Mouse (Mus musculus) E14TG2a.4 (cell line): ENCODE results near the gene Dennd4c.

ENCODE experiments used
- H3K27me3 ChIP-seq: 2 replicates; pipeline ENCODE4 v1.6.1; 2014; ENCODE audit warnings: low read length, control low read depth; ENCODE audit not compliant: insufficient read depth
- H3K36me3 ChIP-seq: 2 replicates; pipeline ENCODE4 v1.6.1; 2014; ENCODE audit warnings: low read length, control low read depth; ENCODE audit not compliant: insufficient read depth
- H3K4me1 ChIP-seq: replicated peaks from 2 replicates; pipeline ENCODE4 v1.6.1; 2014; ENCODE audit warnings: low read depth, low read length, control low read depth
- H3K4me3 ChIP-seq: replicated peaks from 2 replicates; pipeline ENCODE4 v1.5.1; 2014; ENCODE audit warnings: mild to moderate bottlenecking, low read length
- H3K9me3 ChIP-seq: 2 replicates; pipeline ENCODE4 v1.6.1; 2014; ENCODE audit warnings: low read length, control low read depth
- CTCF ChIP-seq: conservative IDR thresholded peaks from 2 replicates; pipeline ENCODE4 v1.5.1; 2014; ENCODE audit warnings: low read length
- NANOG ChIP-seq: IDR thresholded peaks from 2 replicates; pipeline ENCODE4 v1.6.1; 2014; ENCODE audit warnings: borderline replicate concordance, low read length, mixed read lengths
- POU5F1 ChIP-seq: IDR thresholded peaks from 2 replicates; pipeline ENCODE4 v1.6.1; 2014; ENCODE audit warnings: low read length, borderline replicate concordance

Dennd4c gene

DNA sequence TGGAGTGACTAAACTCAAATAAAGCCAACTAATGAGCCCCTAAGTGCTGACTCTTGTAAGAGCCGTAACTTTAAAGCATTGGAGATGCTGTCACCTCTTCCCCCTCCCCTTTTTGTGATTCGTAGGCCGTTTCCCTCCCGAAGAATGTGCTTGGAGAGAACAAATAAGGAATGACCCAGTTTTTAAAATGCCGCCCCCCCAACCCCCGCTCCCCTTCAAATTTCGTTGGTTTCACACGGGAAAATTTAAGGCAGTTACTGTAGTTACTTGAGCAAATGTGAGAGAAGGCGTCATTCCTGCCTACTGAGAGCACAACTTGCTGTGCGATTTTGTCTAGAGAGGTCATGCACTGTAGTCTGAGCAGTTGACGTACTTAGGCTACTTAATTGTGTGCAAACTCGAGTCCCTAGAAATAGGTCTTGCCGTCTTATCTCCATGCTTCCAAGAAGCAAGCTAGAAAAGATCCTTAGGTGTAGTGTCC lies 1.0 kb downstream of the Dennd4c start:
- H3K9me3 ChIP-seq, result no peaks in the 10 kb centered on the region
- H3K36me3 ChIP-seq, result no peaks in the 10 kb centered on the region
- H3K4me1 ChIP-seq, result peaks cover 33% of the 10 kb centered on the region

DNA sequence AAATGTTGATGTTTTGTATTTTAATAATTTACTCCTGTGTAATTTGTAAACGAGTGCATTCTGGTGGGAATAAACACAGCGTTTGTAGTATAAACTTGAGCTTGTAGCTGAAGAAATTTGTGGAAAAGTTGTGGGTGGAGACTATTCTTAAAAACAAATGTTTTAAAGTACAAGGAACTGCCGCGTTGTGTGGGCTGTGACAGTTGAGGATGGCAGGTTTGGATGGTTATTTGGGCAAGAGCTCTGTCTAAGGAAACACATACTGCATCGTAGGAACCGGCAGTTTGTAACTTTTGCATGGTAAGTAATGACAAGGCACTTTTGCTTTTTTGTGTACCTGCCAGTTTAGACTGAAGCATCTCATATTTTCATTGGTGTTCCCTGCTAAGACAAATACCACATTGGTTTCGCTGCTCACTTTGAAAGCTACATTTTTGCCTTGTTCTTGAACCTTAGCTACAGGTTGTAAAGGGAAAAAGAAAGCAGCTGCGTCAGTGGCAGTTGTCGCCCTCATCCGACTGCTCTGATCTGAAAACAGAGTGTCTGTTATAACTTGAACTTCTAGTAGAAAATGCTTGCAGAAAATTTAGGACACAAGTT lies 2.1 kb downstream of the Dennd4c start:
- TF ChIP-seq POU5F1 (no peak), NANOG (no peak), CTCF (no peak)
- H3K4me1 ChIP-seq, result peaks cover 32% of the 10 kb centered on the region
- no peaks in the 10 kb centered on the region for H3K36me3 ChIP-seq
- no peaks in the 10 kb centered on the region for H3K9me3 ChIP-seq
- no peak overlapping the region for H3K4me3 ChIP-seq
- 0 out of 2 replicates have a peak, but pooled peaks cover 4% of the 10 kb centered on the region for H3K27me3 ChIP-seq

More for the DNA sequence above, 1.0 kb downstream of the Dennd4c start:
- peak overlapping the region; percentile 99 for H3K4me3 ChIP-seq
- TF ChIP-seq NANOG (no peak), POU5F1 (no peak), CTCF (no peak)
- H3K27me3 ChIP-seq, result 0 out of 2 replicates have a peak, but pooled peaks cover 4% of the 10 kb centered on the region

DNA sequence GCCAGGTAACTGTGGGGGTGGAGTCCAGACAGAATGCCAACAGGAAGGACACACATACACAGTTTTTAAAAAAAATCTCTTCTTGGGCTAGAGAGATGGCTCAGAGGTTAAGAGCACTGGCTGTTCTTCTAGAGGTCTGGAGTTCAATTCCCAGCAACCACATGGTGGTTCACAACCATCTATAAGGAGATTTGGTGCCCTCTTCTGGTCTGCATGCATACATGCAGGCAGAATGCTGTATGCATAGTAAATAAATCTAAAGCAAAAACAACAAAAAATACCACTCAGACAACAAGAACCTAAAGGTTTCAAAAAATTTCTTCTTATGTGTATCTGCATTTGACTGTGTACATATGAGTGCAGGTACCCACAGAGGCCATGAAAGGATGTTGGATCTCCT lies 16.0 kb downstream of the Dennd4c start:
- Histone ChIP-seq H3K27me3 (no peaks in the 10 kb centered on the region), H3K36me3 (no peaks in the 10 kb centered on the region), H3K9me3 (no peaks in the 10 kb centered on the region), H3K4me3 (no peak overlapping the region), H3K4me1 (no peaks in the 10 kb centered on the region; the same call in none of the 2 replicates)
- TF ChIP-seq CTCF (peak; percentile 42), POU5F1 (no peak), NANOG (no peak)

DNA sequence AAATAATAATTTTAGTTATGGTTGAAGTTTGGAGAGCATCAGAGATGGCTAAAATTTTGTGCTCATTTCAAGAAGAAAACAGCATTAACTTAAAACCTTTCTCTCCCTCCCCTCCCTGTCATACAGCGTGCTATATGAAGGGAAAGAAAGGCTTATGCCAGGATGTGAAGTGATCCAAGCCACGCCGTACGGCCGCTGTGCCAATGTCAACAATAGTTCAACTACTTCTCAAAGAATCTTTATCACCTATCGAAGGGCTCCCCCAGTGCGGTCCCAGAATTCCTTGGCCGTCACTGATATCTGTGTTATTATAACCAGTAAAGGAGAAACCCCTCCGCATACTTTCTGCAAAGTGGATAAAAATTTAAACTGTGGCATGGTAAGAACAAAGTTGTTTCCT lies 29.2 kb downstream of the Dennd4c start:
- H3K36me3 ChIP-seq, result peaks cover 25% of the 10 kb centered on the region
- no peaks in the 10 kb centered on the region for H3K4me1 ChIP-seq
- no peak for TF ChIP-seq CTCF
- TF ChIP-seq NANOG, result no peak
- TF ChIP-seq POU5F1, result no peak

DNA sequence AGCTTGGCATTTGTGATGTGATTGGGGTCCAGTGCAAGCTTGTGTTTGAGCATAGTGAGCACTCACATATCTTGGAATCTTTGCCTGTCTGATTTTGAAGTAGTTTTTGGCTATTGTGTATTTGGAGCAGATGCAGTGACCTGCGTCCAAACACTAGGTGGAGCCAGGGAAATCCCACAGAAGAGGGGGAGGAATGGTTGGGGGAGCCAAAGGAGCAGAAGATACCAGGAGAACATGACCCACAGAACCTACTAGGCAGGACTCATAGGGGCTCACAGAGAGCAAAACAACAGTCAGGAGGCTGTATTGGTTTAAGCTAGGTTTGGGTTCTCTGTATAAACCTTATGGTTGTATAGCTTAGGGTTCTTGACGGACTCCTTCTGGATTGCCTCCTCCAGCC lies 62.2 kb downstream of the Dennd4c start:
- H3K4me1 ChIP-seq, result no peaks in the 10 kb centered on the region
- H3K4me3 ChIP-seq, result no peak overlapping the region
- TF ChIP-seq NANOG (no peak), CTCF (peak; percentile 57), POU5F1 (no peak)

More for the DNA sequence above, 29.2 kb downstream of the Dennd4c start:
- no peak overlapping the region for H3K4me3 ChIP-seq
- no peaks in the 10 kb centered on the region for H3K9me3 ChIP-seq
- H3K27me3 ChIP-seq, result no peaks in the 10 kb centered on the region

DNA sequence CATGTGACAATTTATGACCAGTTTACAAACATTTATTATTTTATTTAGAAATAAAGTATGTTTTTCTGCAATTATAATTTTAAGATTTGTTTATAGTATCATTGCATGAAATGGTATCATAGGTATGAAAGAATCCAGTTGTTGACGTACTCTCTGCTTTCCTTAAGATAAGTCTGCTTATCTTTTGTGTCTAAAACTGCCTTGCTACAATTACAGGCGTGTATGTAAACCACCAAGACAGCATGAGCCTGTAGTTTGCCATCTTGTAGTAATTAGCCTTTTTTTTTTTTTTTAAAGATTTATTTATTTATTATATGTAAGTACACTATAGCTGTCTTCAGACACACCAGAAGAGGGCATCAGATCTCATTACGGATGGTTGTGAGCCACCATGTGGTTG lies 66.5 kb downstream of the Dennd4c start:
- no peak for TF ChIP-seq POU5F1
- no peak for TF ChIP-seq CTCF
- TF ChIP-seq NANOG, result no peak
- Histone ChIP-seq H3K27me3 (no peaks in the 10 kb centered on the region), H3K36me3 (peaks cover 8% of the 10 kb centered on the region; the same call in 1 of the 2 replicates), H3K9me3 (no peaks in the 10 kb centered on the region), H3K4me1 (no peaks in the 10 kb centered on the region), H3K4me3 (no peak overlapping the region)

More for the DNA sequence above, 62.2 kb downstream of the Dennd4c start:
- Histone ChIP-seq H3K36me3 (peaks cover 26% of the 10 kb centered on the region), H3K27me3 (no peaks in the 10 kb centered on the region), H3K9me3 (peaks cover 14% of the 10 kb centered on the region)

DNA sequence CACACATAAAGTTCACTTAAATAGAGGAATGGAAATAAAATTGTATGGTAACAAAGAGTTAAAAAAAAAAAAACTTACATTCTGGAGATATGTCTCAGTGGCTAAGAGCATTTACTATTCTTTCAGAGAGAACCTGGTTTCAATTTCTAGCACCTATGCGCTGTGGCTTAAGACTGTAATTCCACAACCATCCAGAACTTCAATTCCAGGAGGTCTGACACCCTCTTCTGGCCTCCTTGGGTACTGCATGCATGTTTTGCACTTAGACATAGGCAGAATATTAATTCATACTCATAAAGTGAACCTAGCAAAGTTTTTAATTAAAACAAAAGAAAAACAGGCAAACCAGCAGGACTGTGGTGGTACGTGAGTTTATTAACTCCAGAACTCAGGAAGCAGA lies 74.8 kb downstream of the Dennd4c start:
- TF ChIP-seq NANOG (no peak), POU5F1 (no peak), CTCF (peak; percentile 91)
- no peaks in the 10 kb centered on the region for H3K27me3 ChIP-seq
- H3K4me1 ChIP-seq, result no peaks in the 10 kb centered on the region; the same call in 1 of the 2 replicates

DNA sequence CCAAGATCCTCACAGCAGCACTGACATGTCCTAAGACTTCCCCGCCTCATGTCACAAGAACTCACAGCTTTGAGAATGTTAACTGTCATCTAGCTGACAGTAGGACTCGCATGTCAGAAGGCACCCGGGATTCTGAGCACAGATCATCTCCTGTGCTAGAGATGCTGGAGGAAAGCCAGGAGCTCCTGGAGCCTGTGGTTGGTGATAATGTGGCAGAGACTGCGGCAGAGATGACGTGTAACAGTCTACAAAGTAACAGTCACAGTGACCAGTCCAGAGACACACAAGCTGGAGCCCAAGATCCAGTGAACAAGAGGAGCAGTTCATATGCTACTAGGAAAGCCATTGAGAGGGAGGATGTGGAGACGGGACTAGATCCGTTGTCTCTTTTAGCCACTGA lies 76.8 kb downstream of the Dennd4c start:
- Histone ChIP-seq H3K9me3 (no peaks in the 10 kb centered on the region), H3K27me3 (no peaks in the 10 kb centered on the region), H3K4me1 (no peaks in the 10 kb centered on the region; the same call in 1 of the 2 replicates), H3K4me3 (no peak overlapping the region), H3K36me3 (peaks cover 46% of the 10 kb centered on the region)
- TF ChIP-seq CTCF (no peak), POU5F1 (no peak), NANOG (no peak)

More for the DNA sequence above, 74.8 kb downstream of the Dennd4c start:
- Histone ChIP-seq H3K9me3 (no peaks in the 10 kb centered on the region), H3K36me3 (peaks cover 37% of the 10 kb centered on the region), H3K4me3 (no peak overlapping the region)
